Mouse (Mus musculus) left cerebral cortex, postnatal 14 days (tissue): ENCODE measurements around the gene Zkscan2. TPM values are rescaled to one million over a fixed set of nuclear protein-coding genes. Genes with fewer than 3 reads are reported as not detected.

Experiments
- DNase-seq, 2 experiments: peaks; one replicate each; pipeline ENCODE4 v3.0.0; 2021 to 2022; ENCODE audit warnings: low spot score in 2 of 2, mixed read lengths in 1 of 2
- intact Hi-C: fragments of 180-260 bp; cut with DNase I; formaldehyde crosslinking; loops from one replicate; pipeline ENCODE4 v1.15.1; 2025
- total RNA-seq, 2 experiments: library from RNA; stranded (reverse); gene quantifications; 2 replicates each; pipeline ENCODE4 v1.2.3; 2021

Zkscan2 gene
- total RNA-seq, 2 experiments from 2014 or later: 17.1 to 19.3 TPM

DNA sequence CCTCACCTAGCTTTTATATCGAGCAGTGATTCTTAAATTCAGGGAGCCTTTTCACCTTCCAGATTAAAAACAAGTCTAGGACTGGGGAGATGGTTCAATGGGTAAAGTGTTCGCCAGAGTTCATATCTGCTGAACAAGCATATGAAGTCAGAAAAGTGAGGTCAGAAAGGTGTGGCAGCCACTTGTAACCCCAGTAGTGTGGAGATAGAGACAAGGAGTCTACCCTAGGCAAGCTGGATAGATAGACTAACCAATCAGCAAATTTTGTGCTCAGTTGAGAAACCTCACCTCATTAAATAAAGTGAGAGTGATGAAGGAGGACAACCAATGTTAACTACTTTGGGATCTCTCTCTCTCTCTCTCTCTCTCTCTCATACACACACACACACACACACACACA is 49.7 kb downstream of the Zkscan2 start:
- intact Hi-C loops: no loop called here

DNA sequence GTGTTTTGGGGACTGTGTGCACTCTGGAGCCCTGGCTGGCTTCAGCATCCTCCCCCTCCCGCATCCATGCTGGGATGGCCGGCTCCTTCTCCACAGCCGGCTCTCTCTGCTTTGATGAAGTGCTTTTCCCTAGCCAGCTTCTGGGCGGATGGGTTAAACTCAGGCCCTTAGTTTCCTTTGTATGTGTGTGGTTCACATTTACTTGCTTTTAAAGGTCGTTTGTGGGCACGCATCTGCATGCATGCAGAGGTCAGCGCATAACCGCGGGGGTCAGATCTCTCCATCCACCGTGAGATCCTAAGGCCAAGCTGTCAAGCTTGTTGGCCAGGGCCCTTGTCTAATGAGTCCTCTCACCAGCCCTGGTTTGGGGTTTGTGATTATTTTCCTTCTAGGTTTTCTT is 50.6 kb downstream of the Zkscan2 start:
- DNase-seq: no peak
- intact Hi-C loops: no loop called here

More for the DNA sequence above, 49.7 kb downstream of the Zkscan2 start:
- no peak for DNase-seq

DNA sequence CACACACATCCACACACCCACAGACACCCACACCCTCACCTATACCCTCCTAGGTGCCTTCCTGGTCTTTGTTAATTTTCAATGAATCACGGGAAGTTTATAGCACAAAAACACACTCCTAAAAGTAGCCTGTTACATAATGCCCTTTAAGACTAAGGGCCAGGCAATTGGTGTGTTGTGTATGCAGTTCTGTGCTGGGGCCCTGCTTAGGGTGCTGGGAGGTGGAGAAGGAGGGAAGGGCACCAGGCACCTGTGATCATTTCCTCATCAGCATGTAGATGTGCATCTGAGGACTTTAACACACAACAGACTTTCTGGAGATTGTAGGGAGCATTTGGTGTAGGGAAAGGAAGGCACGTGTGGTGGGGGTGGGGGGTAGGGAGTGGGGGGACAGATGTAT is 51.5 kb downstream of the Zkscan2 start:
- intact Hi-C loops: no loop called here
- no peak for DNase-seq

GRCm38 (mm10) chr7:123442079-123442478 is 58.2 kb downstream of the Zkscan2 start:
- DNase-seq: no peak
- intact Hi-C loops: no loop called here

GRCm38 (mm10) chr7:123431206-123431605 is 69.0 kb downstream of the Zkscan2 start:
- intact Hi-C loops: no loop called here
- DNase-seq: no peak

DNA sequence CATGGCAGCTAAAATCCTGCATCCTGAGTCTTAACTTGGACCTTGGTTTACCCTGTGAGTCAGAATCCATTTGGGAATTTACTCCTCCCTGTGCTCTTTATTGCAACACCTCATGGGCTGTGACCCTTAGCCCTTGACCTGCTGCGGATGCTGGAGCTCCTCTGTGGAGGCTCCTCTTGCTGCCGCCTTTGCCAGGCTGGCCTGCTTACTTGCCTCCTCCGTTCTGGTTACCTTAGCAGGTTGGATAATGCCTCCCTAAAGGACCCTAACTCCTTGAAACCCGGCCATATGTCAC is 69.9 kb downstream of the Zkscan2 start:
- intact Hi-C loops: no loop called here
- no peak for DNase-seq

- DNase-seq: no peak
- intact Hi-C loops: no loop called here
Observed at GRCm38 (mm10) chr7:123429624-123430410, 70.4 kb downstream of the Zkscan2 start.

Other genes with a start within 250 kb of the Zkscan2 start
- gene Lcmt1, start 130.7 kb downstream of the Zkscan2 start, total RNA-seq: 10 to 100 TPM; 83.3 to 91.9 TPM
- 10 to 100 TPM; 16.9 to 20.9 TPM for gene Arhgap17, start 130.5 kb downstream of the Zkscan2 start, total RNA-seq
- gene Aqp8, start 38.2 kb downstream of the Zkscan2 start, total RNA-seq: not detected